16 mouse cellular contexts compared by ENCODE assay signal in the genomic region with DNA sequence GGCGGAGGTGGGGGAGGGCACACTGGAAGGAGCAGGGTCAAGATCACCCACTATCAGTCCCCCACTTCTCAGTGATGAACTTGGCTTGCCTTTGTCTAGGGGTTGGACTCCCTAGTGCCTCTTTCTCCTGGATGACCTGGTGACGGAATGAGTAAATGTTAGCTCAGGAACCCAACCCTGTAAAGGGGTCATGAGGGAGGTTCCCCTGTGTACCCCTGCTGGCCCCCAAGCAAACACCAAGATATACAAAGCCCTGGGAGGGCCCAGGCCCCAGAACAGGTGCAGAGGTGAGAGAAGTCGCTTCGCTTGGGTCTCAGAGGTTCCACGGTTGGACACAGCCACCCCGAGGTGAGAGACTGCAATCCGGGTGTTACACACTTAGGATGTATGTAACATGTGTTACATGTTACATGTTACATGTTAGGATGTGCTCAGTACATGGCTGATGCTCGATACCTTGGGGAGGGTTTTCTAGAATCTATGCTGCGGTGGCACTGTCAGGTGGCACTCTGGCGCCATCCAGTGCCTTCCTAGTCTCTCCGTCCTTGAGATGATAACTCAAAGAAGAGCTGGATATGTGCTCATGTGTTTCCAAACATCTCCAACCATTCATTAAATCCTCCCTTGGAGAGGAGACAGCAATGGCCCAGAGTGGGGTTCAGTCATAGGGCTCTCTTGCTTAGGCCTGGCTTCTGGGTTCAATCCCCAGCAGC. TPM values are rescaled to one million over a fixed set of nuclear protein-coding genes. Genes with fewer than 3 reads are reported as not detected.
DNase-seq lines count a peak whose midpoint lies in the region; ATAC-seq and TF ChIP-seq lines count a peak whose summit lies in the region.
"Had no signal": no experiment of that assay in that cellular context is flagged by ENCODE, and none has a peak within 500 bp of the region (broad histone marks: within the 10 kb centered on the region; RNA-seq: fewer than 3 reads in every experiment).

A gene (plus strand): TSS at position 273 of the 713 bp plus-strand sequence.

- H3K4me1 ChIP-seq in forebrain, postnatal 0 days (ENCODE audit: insufficient read depth), result no peaks in the 10 kb centered on the region
- no peaks in the 10 kb centered on the region for H3K4me1 ChIP-seq in forebrain, embryonic 11.5 days (replicated peaks; ENCODE audit: control insufficient read depth, insufficient read depth, low read length)
- no peaks in the 10 kb centered on the region for H3K4me1 ChIP-seq in intestine, postnatal 0 days (replicated peaks; ENCODE audit: control insufficient read depth, insufficient read depth, low read length)
- no peaks in the 10 kb centered on the region for H3K4me1 ChIP-seq in intestine, embryonic 16.5 days (ENCODE audit: control insufficient read depth, insufficient read depth, low read length)
- peaks cover 2% of the 10 kb centered on the region for H3K4me1 ChIP-seq in lung, adult 2 months (ENCODE audit: control insufficient read depth, insufficient read depth, low read length)
- H3K4me1 ChIP-seq in stomach, embryonic 14.5 days (ENCODE audit: control insufficient read depth, insufficient read depth, low read length), result no peaks in the 10 kb centered on the region
- H3K4me1 ChIP-seq: hindbrain, embryonic 12.5 days; intestine, embryonic 15.5 days had no signal

- H3K27ac ChIP-seq in forebrain, postnatal 0 days (ENCODE audit: low read depth, low read length), result no peak within 1 kb of the TSS
- H3K27ac ChIP-seq in forebrain, embryonic 11.5 days (ENCODE audit: low read depth, low read length), result no peak within 1 kb of the TSS
- H3K27ac ChIP-seq in intestine, postnatal 0 days (ENCODE audit: low read depth, low read length), result no peak within 1 kb of the TSS
- H3K27ac ChIP-seq in intestine, embryonic 16.5 days (ENCODE audit: low read length), result no peak within 1 kb of the TSS
- H3K27ac ChIP-seq in stomach, embryonic 14.5 days (ENCODE audit: low read length), result peak within 1 kb of the TSS; percentile 58; the same call in 1 of the 2 replicates
- H3K27ac ChIP-seq: forebrain, embryonic 10.5 days; hindbrain, embryonic 12.5 days; intestine, embryonic 15.5 days had no signal

- H3K9ac ChIP-seq in forebrain, postnatal 0 days, result no peak within 1 kb of the TSS
- no peak within 1 kb of the TSS for H3K9ac ChIP-seq in forebrain, embryonic 11.5 days (ENCODE audit: low read length)
- no peak within 1 kb of the TSS for H3K9ac ChIP-seq in intestine, postnatal 0 days (ENCODE audit: low read depth, low read length)
- H3K9ac ChIP-seq in intestine, embryonic 16.5 days (ENCODE audit: low read depth, low read length), result no peak within 1 kb of the TSS
- no peak within 1 kb of the TSS for H3K9ac ChIP-seq in stomach, embryonic 14.5 days (replicated peaks; ENCODE audit: low read depth, low read length)
- H3K9ac ChIP-seq: hindbrain, embryonic 12.5 days; intestine, embryonic 15.5 days had no signal

- H3K36me3 ChIP-seq in forebrain, postnatal 0 days (ENCODE audit: insufficient read depth), result no peaks in the 10 kb centered on the region
- H3K36me3 ChIP-seq in forebrain, embryonic 11.5 days (ENCODE audit: control insufficient read depth, insufficient read depth, low read length), result no peaks in the 10 kb centered on the region
- H3K36me3 ChIP-seq in intestine, postnatal 0 days (ENCODE audit: control insufficient read depth, insufficient read depth), result no peaks in the 10 kb centered on the region
- H3K36me3 ChIP-seq in intestine, embryonic 16.5 days (ENCODE audit: control insufficient read depth, insufficient read depth, low read length), result no peaks in the 10 kb centered on the region
- no peaks in the 10 kb centered on the region for H3K36me3 ChIP-seq in stomach, embryonic 14.5 days (ENCODE audit: control insufficient read depth, insufficient read depth, low read length)
- H3K36me3 ChIP-seq: forebrain, embryonic 10.5 days; hindbrain, embryonic 12.5 days; intestine, embryonic 15.5 days had no signal

- no peak for TF ChIP-seq POLR2A in lung, adult 2 months (IDR thresholded peaks at IDR 0.05; ENCODE audit: borderline replicate concordance, extremely low read depth, low read depth, low read length)

- TF ChIP-seq CTCF in forebrain, postnatal 0 days (IDR thresholded peaks at IDR 0.05; ENCODE audit: low read depth), result peak; percentile 46
- peak; percentile 38 for TF ChIP-seq CTCF in intestine, postnatal 0 days (IDR thresholded peaks at IDR 0.05; ENCODE audit: low read depth)
- TF ChIP-seq CTCF in lung, adult 2 months (IDR thresholded peaks at IDR 0.05; ENCODE audit: insufficient read depth, low read length), result peak; percentile 17; the same call in 1 of the 2 replicates

- H3K27me3 ChIP-seq in forebrain, postnatal 0 days (ENCODE audit: insufficient read depth, low read length), result no peaks in the 10 kb centered on the region
- H3K27me3 ChIP-seq in forebrain, embryonic 11.5 days (ENCODE audit: control insufficient read depth, insufficient read depth, low read length), result no peaks in the 10 kb centered on the region
- H3K27me3 ChIP-seq in intestine, postnatal 0 days (replicated peaks; ENCODE audit: control insufficient read depth, insufficient read depth, low read length), result no peaks in the 10 kb centered on the region
- no peaks in the 10 kb centered on the region for H3K27me3 ChIP-seq in intestine, embryonic 16.5 days (replicated peaks; ENCODE audit: control insufficient read depth, insufficient read depth, low read length)
- no peaks in the 10 kb centered on the region for H3K27me3 ChIP-seq in stomach, embryonic 14.5 days (ENCODE audit: control insufficient read depth, insufficient read depth, low read length)
- H3K27me3 ChIP-seq: hindbrain, embryonic 12.5 days; intestine, embryonic 15.5 days had no signal

- peak; percentile 16 for DNase-seq in forebrain, postnatal 0 days
- no peak for DNase-seq in forebrain, embryonic 11.5 days (ENCODE audit: low spot score)
- DNase-seq in lung, adult 2 months, result no peak
- no peak for DNase-seq in lung, postnatal 25 days (ENCODE audit: low spot score)
- DNase-seq in Muller cell, postnatal 12 days (ENCODE audit: inconsistent ontology term), result no peak
- DNase-seq: cerebellum, adult 11-12 months had no signal

- H3K9me3 ChIP-seq in forebrain, postnatal 0 days (ENCODE audit: low read length), result no peaks in the 10 kb centered on the region
- no peaks in the 10 kb centered on the region for H3K9me3 ChIP-seq in forebrain, embryonic 11.5 days (ENCODE audit: control insufficient read depth, low read length)
- no peaks in the 10 kb centered on the region for H3K9me3 ChIP-seq in intestine, postnatal 0 days (ENCODE audit: control insufficient read depth)
- H3K9me3 ChIP-seq in intestine, embryonic 16.5 days (ENCODE audit: control insufficient read depth, low read length), result no peaks in the 10 kb centered on the region
- H3K9me3 ChIP-seq in stomach, embryonic 14.5 days (ENCODE audit: control insufficient read depth, low read depth, low read length), result no peaks in the 10 kb centered on the region
- H3K9me3 ChIP-seq: forebrain, embryonic 10.5 days; hindbrain, embryonic 12.5 days; intestine, embryonic 15.5 days had no signal

- H3K4me2 ChIP-seq in forebrain, postnatal 0 days (ENCODE audit: low read depth), result no peak within 1 kb of the TSS
- no peak within 1 kb of the TSS for H3K4me2 ChIP-seq in forebrain, embryonic 11.5 days (ENCODE audit: low read depth, low read length, severe bottlenecking)
- no peak within 1 kb of the TSS for H3K4me2 ChIP-seq in intestine, postnatal 0 days (replicated peaks; ENCODE audit: low read depth)
- no peak within 1 kb of the TSS for H3K4me2 ChIP-seq in intestine, embryonic 16.5 days (ENCODE audit: low read depth, low read length)
- H3K4me2 ChIP-seq in stomach, embryonic 14.5 days (replicated peaks; ENCODE audit: low read depth, low read length), result no peak within 1 kb of the TSS
- H3K4me2 ChIP-seq: hindbrain, embryonic 12.5 days; intestine, embryonic 15.5 days had no signal

- no peak for ATAC-seq in forebrain, postnatal 0 days
- no peak for ATAC-seq in forebrain, embryonic 11.5 days (replicated peaks; ENCODE audit: low FRiP score)
- no peak for ATAC-seq in intestine, postnatal 0 days
- no peak for ATAC-seq in intestine, embryonic 16.5 days
- peak; percentile 59; the same call in 1 of the 2 replicates for ATAC-seq in stomach, embryonic 14.5 days (ENCODE audit: insufficient number of reproducible peaks, insufficient read depth, low FRiP score, low read depth)
- ATAC-seq: intestine, embryonic 15.5 days; Patski had no signal

- 85% methylated on average over 11 of the region's 11 CpGs for WGBS in forebrain, postnatal 0 days
- WGBS in forebrain, embryonic 11.5 days, result 85% methylated on average over 11 of the region's 11 CpGs
- WGBS in intestine, postnatal 0 days, result 85% methylated on average over 11 of the region's 11 CpGs
- 80% methylated on average over 11 of the region's 11 CpGs for WGBS in intestine, embryonic 16.5 days
- 82% methylated on average over 11 of the region's 11 CpGs for WGBS in lung, adult 2 months
- WGBS in stomach, embryonic 14.5 days, result 75% methylated on average over 11 of the region's 11 CpGs

- no peak within 1 kb of the TSS for H3K4me3 ChIP-seq in forebrain, postnatal 0 days (ENCODE audit: low read depth, low read length)
- H3K4me3 ChIP-seq in forebrain, embryonic 11.5 days (ENCODE audit: low read depth, low read length), result no peak within 1 kb of the TSS
- no peak within 1 kb of the TSS for H3K4me3 ChIP-seq in intestine, postnatal 0 days (ENCODE audit: low read depth, low read length)
- no peak within 1 kb of the TSS for H3K4me3 ChIP-seq in intestine, embryonic 16.5 days (ENCODE audit: low read length)
- no peak within 1 kb of the TSS for H3K4me3 ChIP-seq in lung, adult 2 months (replicated peaks; ENCODE audit: extremely low read depth, low read depth, low read length)
- H3K4me3 ChIP-seq in stomach, embryonic 14.5 days (ENCODE audit: low read depth, low read length), result no peak within 1 kb of the TSS
- H3K4me3 ChIP-seq: forebrain, embryonic 10.5 days; hindbrain, embryonic 12.5 days; intestine, embryonic 15.5 days had no signal

RNA-seq across cellular contexts. Expression of the gene that starts here (rescaled TPM):
- 0.33 TPM in 1 of 2 replicates, not detected in the other for total RNA-seq in forebrain, postnatal 0 days (2014; rRNA removed)
- polyA plus RNA-seq in forebrain, postnatal 0 days (2015; fragmentation: Nextera tagmentation; extraction: Ambion mirVana), result 0.23 and 0.92 TPM in 2 replicates
- polyA plus RNA-seq in forebrain, embryonic 11.5 days (2014; fragmentation: Nextera tagmentation; extraction: Ambion mirVana), result not detected in 2 replicates
- 3.7 and 29.4 TPM in 2 replicates for polyA plus RNA-seq in intestine, postnatal 0 days (2015; fragmentation: Nextera tagmentation; extraction: Ambion mirVana)
- 0.10 TPM in 1 of 2 replicates, not detected in the other for polyA plus RNA-seq in intestine, embryonic 16.5 days (2015; fragmentation: Nextera tagmentation; extraction: Ambion mirVana)
- polyA plus RNA-seq in lung, adult 2 months (2012; rRNA removed), result 103 and 136 TPM in 2 replicates
- polyA plus RNA-seq in stomach, embryonic 14.5 days (2014; fragmentation: Nextera tagmentation; extraction: Ambion mirVana), result 148 and 184 TPM in 2 replicates
- total RNA-seq: common myeloid progenitor, adult 5-6 weeks; granulocyte monocyte progenitor cell, adult 5-6 weeks had no signal
- polyA plus RNA-seq: forebrain, embryonic 10.5 days; hindbrain, embryonic 12.5 days; neural tube, embryonic 14.5 days had no signal

Comparison
In these comparisons a context has a peak if more than half of its experiments do, and no peak if none do; other contexts are left out.
1. Peak in DNase-seq in forebrain, postnatal 0 days; RNA of the gene not detected or under 1 TPM.